Mouse (Mus musculus) brain, embryonic 14.5 days (tissue): ENCODE measurements around the gene Erc1.

Experiments
- CTCF ChIP-seq: fragments of 200-500 bp; IDR thresholded peaks from 2 replicates; pipeline ENCODE4 v1.5.1; 2012; ENCODE audit warnings: inconsistent platforms, mild to moderate bottlenecking, moderate library complexity, borderline replicate concordance; ENCODE audit not compliant: insufficient read depth, insufficient read length; ENCODE audit errors: extremely low read depth
- POLR2A ChIP-seq: fragments of 200-500 bp; IDR thresholded peaks from 2 replicates; pipeline ENCODE4 v1.6.1; 2012; ENCODE audit warnings: mild to moderate bottlenecking, inconsistent platforms, borderline replicate concordance; ENCODE audit not compliant: poor library complexity, insufficient read depth, insufficient read length, severe bottlenecking; ENCODE audit errors: extremely low read depth

DNA sequence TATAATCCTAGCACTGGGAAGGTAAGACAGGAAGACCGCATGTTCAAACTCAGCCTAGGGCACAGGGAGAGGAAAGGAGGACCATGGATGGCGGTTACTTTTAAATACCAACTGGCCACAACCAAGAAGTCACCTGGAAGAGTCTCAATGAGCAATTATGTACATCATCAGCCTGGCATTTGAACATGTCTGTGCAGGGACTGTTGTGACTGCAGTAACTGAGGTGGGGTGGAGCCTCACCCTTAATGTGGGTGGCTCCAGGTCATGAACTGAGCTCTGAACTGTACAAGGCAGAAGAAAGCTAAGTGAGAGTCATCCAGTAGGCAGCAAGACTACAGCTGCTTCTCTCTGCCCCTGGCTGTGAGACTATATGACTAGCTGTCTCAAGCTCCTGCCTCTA is 65.6 kb downstream of the Erc1 start:
- no peak for TF ChIP-seq CTCF
- TF ChIP-seq POLR2A, result no peak
